Mouse (Mus musculus) A20 (cell line): ENCODE measurements around the gene Vps29.

Experiments
- DNase-seq: peaks from one replicate; pipeline ENCODE4 v3.0.0-alpha.2; 2011; ENCODE audit warnings: low read depth, low spot score

Gene Vps29

GRCm38 (mm10) chr5:122336554-122337294, 17.4 kb upstream of the Vps29 start:
- DNase-seq = no peak

GRCm38 (mm10) chr5:122342874-122343273, 11.3 kb upstream of the Vps29 start:
- no peak for DNase-seq

DNA sequence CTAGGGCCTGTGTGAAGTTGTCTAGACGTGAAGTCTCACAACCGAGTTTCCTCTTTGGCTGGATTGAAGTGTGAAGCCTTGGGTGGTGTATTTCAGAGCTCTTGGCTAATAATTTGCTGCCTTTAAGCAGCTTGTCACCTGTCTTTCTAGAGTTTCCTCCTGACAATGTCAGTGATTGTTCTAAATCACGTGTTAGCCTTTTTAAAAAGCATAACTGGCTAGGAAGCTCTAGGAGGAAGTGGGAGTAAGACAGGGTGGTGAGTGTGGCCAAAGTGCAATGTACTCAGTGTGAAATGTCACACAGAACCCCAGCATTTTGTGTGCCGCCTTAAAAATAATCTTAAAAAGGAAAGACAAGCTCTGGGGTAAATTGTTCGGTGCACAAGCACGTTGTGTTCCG, 10.4 kb upstream of the Vps29 start:
- peak; percentile 70 for DNase-seq

- peak; percentile 85 for DNase-seq
These were observed 9.9 kb upstream of the Vps29 start for GRCm38 (mm10) chr5:122344260-122344659.

DNA sequence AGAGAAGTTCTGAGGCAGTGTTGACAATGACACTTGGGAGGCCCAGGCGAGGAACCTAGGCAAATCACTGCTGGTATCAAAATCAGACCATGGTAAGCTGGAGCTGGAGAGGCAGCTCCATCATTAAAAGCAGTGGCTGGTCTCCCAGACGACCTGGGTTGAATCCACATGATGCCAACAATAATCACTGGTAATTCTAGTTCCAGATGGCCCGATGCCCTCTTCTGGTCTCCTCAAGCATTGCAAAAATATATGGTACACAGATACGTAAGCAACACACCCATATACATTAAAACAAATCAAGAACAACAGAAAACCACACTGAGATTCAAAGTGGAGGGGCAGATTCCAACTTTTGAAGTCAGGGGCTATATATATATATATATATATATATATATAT, 8.4 kb upstream of the Vps29 start:
- DNase-seq = no peak

DNA sequence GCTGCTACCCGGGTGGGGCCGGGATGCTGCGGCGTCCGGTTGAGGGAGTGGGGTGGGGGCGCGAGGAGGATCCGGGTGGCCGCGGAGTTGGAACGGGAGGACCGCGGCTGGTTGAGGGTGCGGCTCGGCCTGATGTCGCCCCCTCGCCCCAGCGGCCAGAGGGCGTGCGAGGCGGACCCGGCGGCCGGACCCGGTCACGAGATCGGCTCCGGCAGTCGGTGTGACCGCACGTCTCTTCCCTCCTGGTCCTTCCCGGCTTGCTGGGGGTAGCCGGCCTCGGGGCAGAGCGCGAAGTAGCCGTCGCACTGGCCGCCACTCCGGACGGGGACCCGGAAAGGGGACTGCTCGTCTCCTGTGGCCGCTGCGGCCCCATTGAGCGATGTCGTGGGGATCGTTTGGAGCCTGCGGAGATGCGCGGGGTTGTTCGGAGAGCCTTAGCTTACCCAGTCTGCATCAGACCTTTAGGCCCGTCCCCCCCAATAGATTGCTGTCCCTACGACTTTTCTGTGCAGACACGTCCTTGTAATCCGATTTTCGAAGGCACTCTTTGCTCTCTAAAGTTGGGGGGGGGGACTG, 411 bp downstream of the Vps29 start:
- no peak for DNase-seq

- DNase-seq = peak; percentile 98
These were observed 17.5 kb downstream of the Vps29 start, which contains the start of gene Gpn3 for GRCm38 (mm10) chr5:122371591-122372191. Gene Gpn3, plus strand, starts transcription at chr5:122371876.

DNA sequence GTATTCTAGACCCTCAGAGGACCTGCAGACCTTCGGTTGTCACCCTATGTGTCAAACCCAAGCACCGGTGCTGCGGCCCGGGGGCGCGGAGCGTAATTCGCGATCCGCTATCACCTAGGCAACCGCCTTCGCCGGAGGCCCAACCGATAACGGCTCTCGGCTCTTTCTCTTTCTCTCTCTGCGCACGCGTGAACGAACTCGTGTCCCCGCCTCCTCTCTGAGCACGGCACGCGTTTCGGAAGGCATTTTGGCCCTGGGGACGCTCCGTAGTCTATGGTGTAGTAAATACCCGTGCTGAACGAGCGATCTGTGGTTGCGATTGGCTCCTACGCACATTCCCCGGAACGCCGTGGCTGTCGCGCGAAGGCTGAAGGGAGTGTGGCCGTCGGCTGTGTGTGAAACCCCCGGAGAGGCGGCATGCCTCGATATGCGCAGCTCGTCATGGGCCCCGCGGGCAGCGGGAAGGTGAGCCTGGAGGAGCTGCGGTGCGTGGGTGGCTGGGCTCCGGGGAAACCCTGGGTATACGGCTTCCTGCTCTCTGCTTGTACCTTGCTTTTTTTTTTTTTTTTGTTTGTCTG, 18.1 kb downstream of the Vps29 start, which contains the start of gene Fam216a:
TSS of gene Fam216a (minus strand) at position 173 of the 578 bp plus-strand sequence.
- peak; percentile 100 for DNase-seq

DNA sequence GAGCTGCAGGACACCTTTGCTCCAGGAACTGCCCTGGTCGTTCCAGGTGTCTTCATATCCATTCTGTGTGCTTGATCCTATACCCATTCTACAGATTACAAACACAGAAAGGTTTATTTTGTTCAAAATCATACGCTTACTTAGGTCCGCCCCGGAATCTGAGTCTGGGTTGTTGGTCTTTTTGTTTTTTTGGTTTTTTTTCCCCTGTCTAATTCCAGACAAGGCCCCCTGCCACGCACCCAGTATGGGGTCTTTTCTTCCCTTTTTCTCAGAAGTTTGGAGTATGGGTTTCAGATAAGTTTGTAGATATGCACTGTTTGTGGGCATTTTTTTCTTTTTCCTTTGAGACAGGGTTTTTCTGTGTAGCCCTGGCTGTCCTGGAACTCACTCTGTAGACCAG, 18.7 kb downstream of the Vps29 start:
- no peak for DNase-seq

DNA sequence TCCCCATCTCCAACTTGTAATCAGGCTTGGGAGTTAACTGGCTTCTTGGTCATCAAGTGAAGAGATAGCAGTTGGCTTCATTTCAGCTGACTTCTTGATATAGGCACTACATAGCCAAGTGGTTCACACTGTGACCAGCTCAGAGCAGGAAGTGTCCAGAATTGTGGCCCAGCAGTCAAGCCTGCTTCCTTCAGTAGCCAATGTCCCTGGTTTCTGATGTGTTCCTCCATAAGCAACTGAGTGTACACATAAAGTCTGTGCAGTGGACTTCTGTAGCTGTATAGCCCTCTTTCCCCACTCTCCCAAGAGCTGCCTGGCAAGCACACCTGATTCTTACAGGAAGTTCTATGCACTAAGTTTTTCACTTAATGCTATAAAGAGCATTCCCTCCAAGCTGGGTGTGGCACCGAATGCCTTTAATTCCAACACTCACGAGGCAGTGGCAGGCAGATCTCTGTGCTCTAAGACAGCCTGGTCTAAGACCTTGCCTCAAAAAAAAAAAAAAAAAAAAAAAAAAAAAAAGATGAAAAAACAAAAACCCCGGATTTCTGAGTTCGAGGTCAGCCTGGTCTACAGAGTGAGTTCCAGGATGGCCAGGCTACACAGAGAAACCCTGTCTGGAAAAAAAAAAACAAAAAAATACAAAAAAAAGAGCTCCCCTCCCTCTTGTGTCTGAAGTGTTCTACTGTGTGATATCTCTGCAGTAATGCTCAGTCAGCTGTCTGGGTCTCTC, 23.1 kb downstream of the Vps29 start:
- DNase-seq = no peak

GRCm38 (mm10) chr5:122378171-122378570, 24.0 kb downstream of the Vps29 start:
- no peak for DNase-seq

- peak; percentile 71 for DNase-seq
These were observed 25.4 kb downstream of the Vps29 start for GRCm38 (mm10) chr5:122379374-122380155.

DNA sequence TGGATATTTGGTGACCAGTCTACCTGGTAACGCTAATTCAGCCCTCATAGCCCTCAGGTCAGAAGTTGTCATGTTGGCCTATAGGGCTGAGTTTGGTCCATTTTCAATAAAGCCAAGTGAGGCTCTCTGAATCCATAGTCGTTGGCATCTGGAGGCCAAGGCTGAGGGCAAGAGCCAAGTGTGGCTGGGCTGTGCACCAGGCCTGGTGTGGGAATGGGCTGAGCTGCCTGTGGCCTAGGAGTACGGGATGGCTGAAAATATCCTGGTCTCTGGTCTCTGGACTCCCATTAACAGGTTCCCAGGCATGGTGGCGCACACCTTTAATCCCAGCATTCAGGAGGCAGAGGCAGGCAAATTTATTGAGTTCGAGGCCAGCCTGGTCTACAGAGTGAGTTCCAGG, 35.8 kb downstream of the Vps29 start:
- DNase-seq = no peak

GRCm38 (mm10) chr5:122390671-122391070, 36.5 kb downstream of the Vps29 start:
- DNase-seq = no peak

DNA sequence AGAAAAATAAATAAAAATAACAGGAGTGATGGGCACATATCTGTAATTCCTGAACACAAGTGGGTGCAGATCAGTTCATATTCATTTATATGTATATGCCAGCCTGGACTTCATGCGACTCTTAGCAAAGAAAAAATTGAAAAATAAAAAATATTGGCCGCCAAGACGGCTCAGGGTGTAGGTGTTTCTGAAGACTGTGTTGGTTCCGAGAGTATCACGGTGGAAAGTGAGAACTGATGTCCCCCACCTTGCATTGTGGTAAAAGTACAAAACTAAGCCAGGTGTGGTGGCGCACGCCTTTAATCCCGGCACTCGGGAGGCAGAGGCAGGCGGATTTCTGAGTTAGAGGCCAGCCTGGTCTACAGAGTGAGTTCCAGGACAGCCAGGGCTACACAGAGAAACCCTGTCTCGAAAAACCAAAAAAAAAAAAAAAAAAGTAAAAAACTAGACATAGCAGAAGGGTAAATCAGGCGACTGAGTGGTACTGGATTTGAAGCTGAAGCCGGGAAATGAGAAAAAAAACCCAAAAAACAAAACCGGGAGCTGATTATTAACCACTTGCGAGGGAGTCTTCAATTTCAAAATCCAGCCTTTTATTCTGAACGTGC, 37.1 kb downstream of the Vps29 start:
- DNase-seq = no peak

GRCm38 (mm10) chr5:122391786-122392180, 37.6 kb downstream of the Vps29 start, which contains the start of gene Arpc3:
Gene Arpc3, plus strand, starts transcription at chr5:122391878.
- DNase-seq = peak; percentile 93

DNA sequence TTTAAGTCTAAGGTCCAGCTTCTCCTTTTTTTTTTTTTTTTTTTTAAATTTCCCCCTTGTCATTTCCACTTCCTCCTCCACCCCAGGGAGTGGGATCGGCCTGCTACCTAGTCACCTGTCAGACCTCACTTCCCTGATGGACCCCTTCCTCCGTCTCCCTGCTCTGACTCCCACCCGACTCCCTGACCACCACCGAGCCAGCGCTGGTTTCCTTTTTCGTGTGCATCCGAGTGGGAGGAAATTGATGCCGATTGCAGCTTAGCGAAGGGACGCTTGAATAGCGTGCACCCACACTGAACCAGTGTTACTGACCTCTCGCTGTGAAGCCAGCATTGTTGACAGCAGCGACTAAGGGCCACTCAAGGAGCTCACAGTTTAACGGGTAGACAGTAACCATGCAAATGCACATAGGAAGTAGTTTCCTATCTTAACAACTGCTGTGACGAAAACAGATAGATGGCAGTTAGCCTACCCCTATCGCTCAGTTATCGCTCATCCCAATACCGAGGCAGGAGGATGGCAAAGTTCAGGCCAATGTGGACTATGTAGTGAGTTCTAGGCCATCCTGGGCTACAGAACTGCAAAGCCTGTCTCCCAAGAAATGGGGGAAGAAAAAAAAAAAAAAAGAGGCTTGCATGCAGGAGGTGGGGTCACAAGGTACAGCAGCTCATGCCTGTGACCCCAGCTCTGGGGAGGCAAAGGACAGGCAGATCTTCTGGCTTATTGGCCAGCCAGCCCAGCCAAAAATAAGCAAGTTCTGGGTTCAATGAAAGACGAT, 38.2 kb downstream of the Vps29 start:
- DNase-seq = peak; percentile 65

DNA sequence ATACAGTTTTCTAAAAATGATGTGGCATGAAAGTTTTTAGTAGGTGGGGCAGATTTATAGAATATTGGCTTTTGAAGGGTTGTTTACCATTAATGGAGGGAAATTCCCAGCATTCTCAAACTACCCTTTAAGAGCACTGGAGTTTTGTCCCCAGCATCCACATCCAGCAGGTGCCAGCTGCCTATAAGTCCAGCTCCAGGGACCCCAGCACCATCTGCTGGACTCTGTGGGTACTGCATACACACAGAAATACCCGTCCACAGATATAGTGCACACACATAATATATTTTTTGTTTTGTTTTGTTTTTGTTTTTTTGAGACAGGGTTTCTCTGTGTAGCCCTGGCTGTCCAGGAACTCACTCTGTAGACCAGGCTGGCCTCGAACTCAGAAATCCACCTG, 39.7 kb downstream of the Vps29 start:
- peak; percentile 82 for DNase-seq

DNA sequence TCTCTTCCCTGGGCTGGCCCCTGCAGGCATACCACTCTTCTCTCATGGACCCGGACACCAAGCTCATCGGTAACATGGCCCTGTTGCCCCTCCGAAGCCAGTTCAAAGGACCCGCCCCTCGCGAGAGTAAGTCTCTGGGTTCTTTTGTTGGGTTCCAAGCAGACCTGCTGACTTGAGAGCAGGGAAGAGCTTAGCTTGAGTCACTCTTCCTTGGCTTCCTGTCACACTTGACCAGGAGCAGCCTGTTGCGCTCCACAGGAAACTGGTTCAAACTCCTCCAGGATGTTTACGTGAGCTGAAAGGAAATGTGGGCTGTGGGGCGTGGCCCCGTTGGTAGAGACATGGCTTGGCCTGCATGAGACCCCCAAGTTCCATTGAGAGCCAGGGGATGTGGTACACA, 42.6 kb downstream of the Vps29 start:
- DNase-seq = no peak

DNA sequence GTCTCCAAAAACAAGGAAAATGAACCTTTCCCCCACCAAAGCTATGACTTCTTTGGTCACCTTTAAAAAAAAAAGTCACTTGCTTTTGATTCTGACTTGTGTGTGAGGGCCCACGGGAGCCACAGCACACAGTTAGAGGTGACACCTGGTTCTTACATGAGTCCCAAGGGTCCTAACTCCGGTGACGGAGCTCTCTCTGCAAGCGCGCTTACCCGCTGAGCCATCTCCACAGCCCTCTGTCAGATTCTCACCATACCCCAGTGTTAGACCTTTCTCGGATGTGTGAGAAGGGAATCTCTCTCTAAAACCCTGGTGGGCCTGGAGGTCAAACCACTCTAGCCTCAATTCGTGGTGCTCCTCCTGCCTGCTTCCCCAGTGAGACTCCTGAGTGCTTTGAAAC, 43.3 kb downstream of the Vps29 start:
- no peak for DNase-seq
